Mouse (Mus musculus): Measurements from ENCODE around the gene Cpped1. TPM values are rescaled to one million over a fixed set of nuclear protein-coding genes. Genes with fewer than 3 reads are reported as not detected.

The Cpped1 gene
- polyA plus RNA-seq, 1 experiment, result 0.37 TPM

GRCm38 (mm10) chr16:11785806-11786205 is 123.4 kb downstream of the Cpped1 start:
- H3K4me1 ChIP-seq (ENCODE audit: control insufficient read depth), result peaks cover 28% of the 10 kb centered on the region
- H3K36me3 ChIP-seq (ENCODE audit: control insufficient read depth), result no peaks in the 10 kb centered on the region
- H3K9me3 ChIP-seq (ENCODE audit: control insufficient read depth, low read length), result no peaks in the 10 kb centered on the region
- H3K27me3 ChIP-seq (ENCODE audit: control insufficient read depth), result no peaks in the 10 kb centered on the region
- TF ChIP-seq GATA1 (IDR thresholded peaks at IDR 0.05; ENCODE audit: low read length) (no peak), TAL1 (IDR thresholded peaks at IDR 0.05; ENCODE audit: low read length) (no peak)
- H3K4me3 ChIP-seq (replicated peaks), result no peak overlapping the region

GRCm38 (mm10) chr16:11784354-11784753 is 124.9 kb downstream of the Cpped1 start:
- H3K4me3 ChIP-seq (replicated peaks), result no peak overlapping the region
- peaks cover 28% of the 10 kb centered on the region for H3K4me1 ChIP-seq (ENCODE audit: control insufficient read depth)
- H3K36me3 ChIP-seq (ENCODE audit: control insufficient read depth), result no peaks in the 10 kb centered on the region
- no peaks in the 10 kb centered on the region for H3K9me3 ChIP-seq (ENCODE audit: control insufficient read depth, low read length)
- TF ChIP-seq TAL1 (IDR thresholded peaks at IDR 0.05; ENCODE audit: low read length), result no peak
- no peak for TF ChIP-seq GATA1 (IDR thresholded peaks at IDR 0.05; ENCODE audit: low read length)
- H3K27me3 ChIP-seq (ENCODE audit: control insufficient read depth), result no peaks in the 10 kb centered on the region

GRCm38 (mm10) chr16:11783337-11783736 is 125.9 kb downstream of the Cpped1 start:
- Histone ChIP-seq H3K36me3 (ENCODE audit: control insufficient read depth) (no peaks in the 10 kb centered on the region), H3K27me3 (ENCODE audit: control insufficient read depth) (no peaks in the 10 kb centered on the region), H3K4me1 (ENCODE audit: control insufficient read depth) (peaks cover 28% of the 10 kb centered on the region), H3K4me3 (replicated peaks) (no peak overlapping the region), H3K9me3 (ENCODE audit: control insufficient read depth, low read length) (no peaks in the 10 kb centered on the region)
- TF ChIP-seq TAL1 (IDR thresholded peaks at IDR 0.05; ENCODE audit: low read length), result no peak
- TF ChIP-seq GATA1 (IDR thresholded peaks at IDR 0.05; ENCODE audit: low read length), result no peak

- Histone ChIP-seq H3K4me1 (ENCODE audit: control insufficient read depth) (peaks cover 28% of the 10 kb centered on the region), H3K27me3 (ENCODE audit: control insufficient read depth) (no peaks in the 10 kb centered on the region), H3K9me3 (ENCODE audit: control insufficient read depth, low read length) (no peaks in the 10 kb centered on the region), H3K4me3 (replicated peaks) (no peak overlapping the region), H3K36me3 (ENCODE audit: control insufficient read depth) (no peaks in the 10 kb centered on the region)
- no peak for TF ChIP-seq GATA1 (IDR thresholded peaks at IDR 0.05; ENCODE audit: low read length)
- TF ChIP-seq TAL1 (IDR thresholded peaks at IDR 0.05; ENCODE audit: low read length), result peak; percentile 31; the same call in 1 of the 3 replicates
Observed at GRCm38 (mm10) chr16:11782082-11782481, 127.2 kb downstream of the Cpped1 start.

- Histone ChIP-seq H3K36me3 (ENCODE audit: control insufficient read depth) (no peaks in the 10 kb centered on the region), H3K27me3 (ENCODE audit: control insufficient read depth) (no peaks in the 10 kb centered on the region), H3K9me3 (ENCODE audit: control insufficient read depth, low read length) (no peaks in the 10 kb centered on the region), H3K4me3 (replicated peaks) (no peak overlapping the region), H3K4me1 (ENCODE audit: control insufficient read depth) (peaks cover 25% of the 10 kb centered on the region)
- TF ChIP-seq TAL1 (IDR thresholded peaks at IDR 0.05; ENCODE audit: low read length) (no peak), GATA1 (IDR thresholded peaks at IDR 0.05; ENCODE audit: low read length) (no peak)
Observed at GRCm38 (mm10) chr16:11778715-11779460, 130.4 kb downstream of the Cpped1 start.

- no peaks in the 10 kb centered on the region for H3K9me3 ChIP-seq (ENCODE audit: control insufficient read depth, low read length)
- H3K36me3 ChIP-seq (ENCODE audit: control insufficient read depth), result no peaks in the 10 kb centered on the region
- H3K4me1 ChIP-seq (ENCODE audit: control insufficient read depth), result peaks cover 19% of the 10 kb centered on the region
- H3K27me3 ChIP-seq (ENCODE audit: control insufficient read depth), result no peaks in the 10 kb centered on the region
- no peak overlapping the region for H3K4me3 ChIP-seq (replicated peaks)
- no peak for TF ChIP-seq GATA1 (IDR thresholded peaks at IDR 0.05; ENCODE audit: low read length)
Observed at GRCm38 (mm10) chr16:11778191-11778590, 131.1 kb downstream of the Cpped1 start.

- Histone ChIP-seq H3K4me3 (replicated peaks) (no peak overlapping the region), H3K4me1 (ENCODE audit: control insufficient read depth) (peaks cover 2% of the 10 kb centered on the region), H3K27me3 (ENCODE audit: control insufficient read depth) (no peaks in the 10 kb centered on the region), H3K9me3 (ENCODE audit: control insufficient read depth, low read length) (peaks cover 3% of the 10 kb centered on the region; the same call in 1 of the 2 replicates), H3K36me3 (ENCODE audit: control insufficient read depth) (no peaks in the 10 kb centered on the region)
- no peak for TF ChIP-seq GATA1 (IDR thresholded peaks at IDR 0.05; ENCODE audit: low read length)
- no peak for TF ChIP-seq TAL1 (IDR thresholded peaks at IDR 0.05; ENCODE audit: low read length)
Observed at GRCm38 (mm10) chr16:11776528-11776927, 132.7 kb downstream of the Cpped1 start.

GRCm38 (mm10) chr16:11774321-11774720 is 134.9 kb downstream of the Cpped1 start:
- Histone ChIP-seq H3K36me3 (ENCODE audit: control insufficient read depth) (no peaks in the 10 kb centered on the region), H3K4me3 (replicated peaks) (no peak overlapping the region), H3K4me1 (ENCODE audit: control insufficient read depth) (no peaks in the 10 kb centered on the region), H3K9me3 (ENCODE audit: control insufficient read depth, low read length) (peaks cover 17% of the 10 kb centered on the region), H3K27me3 (ENCODE audit: control insufficient read depth) (no peaks in the 10 kb centered on the region)
- TF ChIP-seq GATA1 (IDR thresholded peaks at IDR 0.05; ENCODE audit: low read length) (no peak), TAL1 (IDR thresholded peaks at IDR 0.05; ENCODE audit: low read length) (no peak)

- TF ChIP-seq TAL1 (IDR thresholded peaks at IDR 0.05; ENCODE audit: low read length) (no peak), GATA1 (IDR thresholded peaks at IDR 0.05; ENCODE audit: low read length) (no peak)
- no peaks in the 10 kb centered on the region for H3K27me3 ChIP-seq (ENCODE audit: control insufficient read depth)
Observed at GRCm38 (mm10) chr16:11772318-11772717, 136.9 kb downstream of the Cpped1 start.

More at GRCm38 (mm10) chr16:11772318-11772717, 136.9 kb downstream of the Cpped1 start:
- Histone ChIP-seq H3K9me3 (ENCODE audit: control insufficient read depth, low read length) (peaks cover 23% of the 10 kb centered on the region), H3K4me3 (replicated peaks) (no peak overlapping the region), H3K36me3 (ENCODE audit: control insufficient read depth) (no peaks in the 10 kb centered on the region), H3K4me1 (ENCODE audit: control insufficient read depth) (no peaks in the 10 kb centered on the region)
